ENCODE assay signal across 8 mouse cellular contexts in genomic region chr2:150310952-150311884, GRCm38 (mm10). TPM values are rescaled to one million over a fixed set of nuclear protein-coding genes. Genes with fewer than 3 reads are reported as not detected.
DNase-seq lines count a peak whose midpoint lies in the region; ATAC-seq and TF ChIP-seq lines count a peak whose summit lies in the region.
"Not testable (repeated sequence)": the region's sequence is repeated elsewhere in the genome, so short reads cannot be mapped to it uniquely, and the experiment has no call there.

No protein-coding gene starts in this region.

- H3K4me2 ChIP-seq in embryonic facial prominence, embryonic 14.5 days (ENCODE audit: low read depth, low read length) = peak overlapping the region; percentile 60
- peak overlapping the region; percentile 62 for H3K4me2 ChIP-seq in limb, embryonic 13.5 days (replicated peaks)
- H3K4me2 ChIP-seq in midbrain, embryonic 16.5 days (ENCODE audit: low read length) = peak overlapping the region; percentile 66

- TF ChIP-seq CTCF in heart, adult 2 months (IDR thresholded peaks at IDR 0.05) = not testable (repeated sequence)

- not testable (repeated sequence) for TF ChIP-seq EP300 in heart, adult 2 months (IDR thresholded peaks at IDR 0.05; ENCODE audit: insufficient read depth, low read depth, low read length)

- not testable (repeated sequence) for H3K27ac ChIP-seq in embryonic facial prominence, embryonic 14.5 days (replicated peaks; ENCODE audit: low read depth, low read length); limb, embryonic 13.5 days; midbrain, embryonic 16.5 days (ENCODE audit: low read length)
- H3K27ac ChIP-seq in heart, adult 2 months = peak overlapping the region; percentile 53

- not testable (repeated sequence) for H3K27me3 ChIP-seq in embryonic facial prominence, embryonic 14.5 days (replicated peaks; ENCODE audit: control insufficient read depth, insufficient read depth, low read length); heart, adult 2 months (ENCODE audit: control insufficient read depth, insufficient read depth, low read length); limb, embryonic 13.5 days; midbrain, embryonic 16.5 days (ENCODE audit: control insufficient read depth, insufficient read depth, low read depth, low read length)

- H3K9me3 ChIP-seq in embryonic facial prominence, embryonic 14.5 days (ENCODE audit: control insufficient read depth, low read length) = peaks cover 15% of the 10 kb centered on the region
- H3K9me3 ChIP-seq in limb, embryonic 13.5 days; midbrain, embryonic 16.5 days (replicated peaks; ENCODE audit: control insufficient read depth, low read length, poor library complexity, severe bottlenecking): not testable (repeated sequence)

- 17% methylated on average over 19 of the region's 19 CpGs for WGBS in embryonic facial prominence, embryonic 14.5 days
- 6% methylated on average over 19 of the region's 19 CpGs for WGBS in heart, adult 2 months
- WGBS in limb, embryonic 13.5 days = 8% methylated on average over 19 of the region's 19 CpGs
- 17% methylated on average over 19 of the region's 19 CpGs for WGBS in midbrain, embryonic 16.5 days

- not testable (repeated sequence) for H3K4me1 ChIP-seq in embryonic facial prominence, embryonic 14.5 days (ENCODE audit: control insufficient read depth, insufficient read depth, low read length); heart, adult 2 months (ENCODE audit: control insufficient read depth, insufficient read depth, low read length); limb, embryonic 13.5 days; midbrain, embryonic 16.5 days (ENCODE audit: control insufficient read depth, insufficient read depth, low read length)

- TF ChIP-seq POLR2A in heart, adult 2 months (IDR thresholded peaks at IDR 0.05; ENCODE audit: insufficient read depth, low read depth, low read length) = peak; percentile 54

- intact Hi-C loops in heart, adult 2 months (cut with DNase I) = loop anchor here (2.0 to 10.0 kb wide), 2 partner anchors 52 to 176 kb away; partner anchors contain the start of genes 3300002I08Rik and Zfp120

- ATAC-seq in embryonic facial prominence, embryonic 14.5 days (ENCODE audit: low read depth) = peak; percentile 99
- ATAC-seq in limb, embryonic 13.5 days (ENCODE audit: low FRiP score, low read depth) = peak; percentile 99
- peak; percentile 99 for ATAC-seq in midbrain, embryonic 16.5 days

- peak overlapping the region; percentile 47 for H3K4me3 ChIP-seq in embryonic facial prominence, embryonic 14.5 days (ENCODE audit: low read depth, low read length)
- H3K4me3 ChIP-seq in heart, adult 2 months = peak overlapping the region; percentile 55
- peak overlapping the region; percentile 58 for H3K4me3 ChIP-seq in limb, embryonic 13.5 days
- H3K4me3 ChIP-seq in midbrain, embryonic 16.5 days (ENCODE audit: low read depth, low read length) = peak overlapping the region; percentile 52

- DNase-seq in 3134 (ENCODE audit: extremely low read depth, insufficient read length, low spot score) = peak; percentile 78
- peak; percentile 62 to 81 for DNase-seq in adrenal gland, postnatal 4 days (ENCODE audit: low spot score in 2 of 2)
- peak; percentile 96 for DNase-seq in embryonic facial prominence, embryonic 14.5 days (ENCODE audit: low spot score)
- peak; percentile 93 for DNase-seq in heart, adult 2 months
- peak; percentile 91 to 95 for DNase-seq in kidney, adult 8-10 months
- peak; percentile 61 to 81 for DNase-seq in spleen, postnatal 10 days (ENCODE audit: low spot score in 2 of 2)

- H3K79me2 ChIP-seq in heart, adult 2 months (replicated peaks; ENCODE audit: control insufficient read depth, insufficient read depth, low read length) = not testable (repeated sequence)

- H3K9ac ChIP-seq in embryonic facial prominence, embryonic 14.5 days (ENCODE audit: low read depth, low read length) = peak overlapping the region; percentile 71
- H3K9ac ChIP-seq in heart, adult 2 months (ENCODE audit: low read depth, low read length) = peak overlapping the region; percentile 67
- peak overlapping the region; percentile 76 for H3K9ac ChIP-seq in limb, embryonic 13.5 days
- peak overlapping the region; percentile 48 for H3K9ac ChIP-seq in midbrain, embryonic 16.5 days (ENCODE audit: low read depth, low read length)

- peaks cover 13% of the 10 kb centered on the region for H3K36me3 ChIP-seq in embryonic facial prominence, embryonic 14.5 days (ENCODE audit: control insufficient read depth, insufficient read depth, low read length)
- H3K36me3 ChIP-seq in heart, adult 2 months (ENCODE audit: control insufficient read depth, insufficient read depth, low read length); midbrain, embryonic 16.5 days (ENCODE audit: control insufficient read depth, insufficient read depth, low read length): not testable (repeated sequence)
- H3K36me3 ChIP-seq in limb, embryonic 13.5 days = peaks cover 14% of the 10 kb centered on the region

RNA-seq across cellular contexts. Expression of gene Gm10130, which starts 12.3 kb away (rescaled TPM):
- total RNA-seq in adrenal gland, postnatal 4 days (2021) = 1 to 10 TPM; 5.6 to 6.7 TPM
- 2.5 and 3.3 TPM in 2 replicates for polyA plus RNA-seq in embryonic facial prominence, embryonic 14.5 days (2014; fragmentation: Nextera tagmentation; extraction: Ambion mirVana)
- total RNA-seq in heart, adult 2 months (2021) = 1 to 10 TPM in 1 of 2 experiments, not detected in 1; 1.1 TPM
- polyA plus RNA-seq in heart, adult 2 months (2012; rRNA removed) = not detected in 2 replicates
- 4.0 and 4.7 TPM in 2 replicates for polyA plus RNA-seq in limb, embryonic 13.5 days (2015; fragmentation: Nextera tagmentation; extraction: Ambion mirVana)
- polyA plus RNA-seq in midbrain, embryonic 16.5 days (2015; fragmentation: Nextera tagmentation; extraction: Ambion mirVana) = 0.82 and 1.3 TPM in 2 replicates

RNA-seq across cellular contexts. Expression of gene 3300002I08Rik, which starts 51.3 kb away (rescaled TPM):
- 10 to 100 TPM in 1 of 2 experiments, 1 to 10 TPM in 1; 8.4 to 10.1 TPM for total RNA-seq in adrenal gland, postnatal 4 days (2021)
- 6.6 and 7.6 TPM in 2 replicates for polyA plus RNA-seq in embryonic facial prominence, embryonic 14.5 days (2014; fragmentation: Nextera tagmentation; extraction: Ambion mirVana)
- 1 to 10 TPM; 1.4 to 1.5 TPM for total RNA-seq in heart, adult 2 months (2021)
- polyA plus RNA-seq in heart, adult 2 months (2012; rRNA removed) = 0.78 and 0.88 TPM in 2 replicates
- polyA plus RNA-seq in limb, embryonic 13.5 days (2015; fragmentation: Nextera tagmentation; extraction: Ambion mirVana) = 9.4 and 11.7 TPM in 2 replicates
- 14.7 and 15.7 TPM in 2 replicates for polyA plus RNA-seq in midbrain, embryonic 16.5 days (2015; fragmentation: Nextera tagmentation; extraction: Ambion mirVana)

RNA-seq across cellular contexts. Expression of gene Gm14124, which starts 53.9 kb away (rescaled TPM):
- total RNA-seq in adrenal gland, postnatal 4 days (2021) = under 1 TPM; 0.45 to 0.59 TPM
- polyA plus RNA-seq in embryonic facial prominence, embryonic 14.5 days (2014; fragmentation: Nextera tagmentation; extraction: Ambion mirVana) = not detected in 2 replicates
- under 1 TPM in 1 of 2 experiments, not detected in 1; 0.08 TPM for total RNA-seq in heart, adult 2 months (2021)
- not detected in 2 replicates for polyA plus RNA-seq in heart, adult 2 months (2012; rRNA removed)
- polyA plus RNA-seq in limb, embryonic 13.5 days (2015; fragmentation: Nextera tagmentation; extraction: Ambion mirVana) = 0.09 TPM in 1 of 2 replicates, not detected in the other
- polyA plus RNA-seq in midbrain, embryonic 16.5 days (2015; fragmentation: Nextera tagmentation; extraction: Ambion mirVana) = not detected in 2 replicates

RNA-seq across cellular contexts. Expression of gene Gm21994, which starts 55.8 kb away (rescaled TPM):
- total RNA-seq in adrenal gland, postnatal 4 days (2021) = 1 to 10 TPM; 9.2 to 9.5 TPM
- polyA plus RNA-seq in embryonic facial prominence, embryonic 14.5 days (2014; fragmentation: Nextera tagmentation; extraction: Ambion mirVana) = 2.2 and 3.8 TPM in 2 replicates
- 1 to 10 TPM; 1.6 to 1.8 TPM for total RNA-seq in heart, adult 2 months (2021)
- 0.18 TPM in 1 of 2 replicates, not detected in the other for polyA plus RNA-seq in heart, adult 2 months (2012; rRNA removed)
- polyA plus RNA-seq in limb, embryonic 13.5 days (2015; fragmentation: Nextera tagmentation; extraction: Ambion mirVana) = 6.4 and 7.4 TPM in 2 replicates
- polyA plus RNA-seq in midbrain, embryonic 16.5 days (2015; fragmentation: Nextera tagmentation; extraction: Ambion mirVana) = 3.1 and 3.4 TPM in 2 replicates
